Mouse (Mus musculus) midbrain, embryonic 13.5 days (tissue): ENCODE data around the gene Pth2r. TPM values are rescaled to one million over a fixed set of nuclear protein-coding genes. Genes with fewer than 3 reads are reported as not detected.

Experiments
- ATAC-seq: fragments of 200-750 bp; cut with Nextera tagmentation; 2 replicates; pipeline ENCODE4 v1.8.0; 2017; ENCODE audit warnings: mild to moderate bottlenecking, moderate TSS enrichment, moderate library complexity
- H3K27ac ChIP-seq: fragments of 300-500 bp; sonication (generic); 2 replicates; pipeline ENCODE4 v1.5.1; 2015; ENCODE audit warnings: inconsistent platforms, mild to moderate bottlenecking, moderate library complexity
- H3K27me3 ChIP-seq: fragments of 300-500 bp; sonication (generic); 2 replicates; pipeline ENCODE4 v1.6.1; 2015; ENCODE audit warnings: mild to moderate bottlenecking, inconsistent platforms
- H3K36me3 ChIP-seq: fragments of 300-500 bp; sonication (generic); 2 replicates; pipeline ENCODE4 v1.6.1; 2015; ENCODE audit warnings: mild to moderate bottlenecking, inconsistent platforms
- H3K4me1 ChIP-seq: fragments of 300-500 bp; sonication (generic); replicated peaks from 2 replicates; pipeline ENCODE4 v1.6.1; 2015; ENCODE audit warnings: inconsistent platforms
- H3K4me2 ChIP-seq: fragments of 300-500 bp; sonication (generic); replicated peaks from 2 replicates; pipeline ENCODE4 v1.6.1; 2015; ENCODE audit warnings: moderate library complexity, mild to moderate bottlenecking, inconsistent platforms
- H3K4me3 ChIP-seq: fragments of 300-500 bp; sonication (generic); replicated peaks from 2 replicates; pipeline ENCODE4 v1.5.1; 2015; ENCODE audit warnings: mild to moderate bottlenecking, inconsistent platforms
- H3K9ac ChIP-seq: fragments of 300-500 bp; sonication (generic); replicated peaks from 2 replicates; pipeline ENCODE4 v1.6.1; 2015; ENCODE audit warnings: mild to moderate bottlenecking, inconsistent platforms
- H3K9me3 ChIP-seq: fragments of 300-500 bp; sonication (generic); 2 replicates; pipeline ENCODE4 v1.6.1; 2016; ENCODE audit warnings: mild to moderate bottlenecking, inconsistent platforms
- WGBS: fragments of 180-500 bp; shearing (Covaris S2); methylation state at CpG from one replicate; pipeline ENCODE4 v1.1.7; 2015; 5-methylcytosine and 5-hydroxymethylcytosine counted together
- polyA plus RNA-seq: library from polyadenylated mRNA; unstranded; fragments of >200 nt; fragmentation: Nextera tagmentation; extraction: Ambion mirVana; gene quantifications from 2 replicates; pipeline ENCODE4 v1.2.1, GENCODE M21; 2015

Pth2r gene
- 0.34 and 0.45 TPM in 2 replicates for polyA plus RNA-seq

DNA sequence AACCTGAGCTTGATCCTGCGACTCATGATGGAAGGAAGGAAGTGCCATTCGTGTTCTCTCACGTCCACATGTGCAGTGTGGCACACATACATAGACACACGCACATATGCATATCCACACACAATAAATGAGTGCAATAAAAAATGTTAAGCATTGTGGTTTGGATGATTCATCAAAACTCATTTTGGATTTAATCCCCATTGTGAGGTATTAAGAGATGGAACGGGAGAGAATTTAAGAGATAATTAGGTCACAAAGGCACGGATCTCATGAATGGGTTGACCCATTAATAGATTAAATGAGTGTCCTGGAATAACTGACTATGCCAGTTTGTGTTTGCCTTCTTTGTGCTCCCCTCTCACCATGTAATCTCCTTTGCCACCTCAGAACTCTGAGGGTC, at the start of gene Pth2r:
Gene Pth2r (plus strand): TSS at position 301 of the 400 bp plus-strand sequence.
- Histone ChIP-seq H3K4me1 (0 out of 2 replicates have a peak, but pooled peaks cover 6% of the 10 kb centered on the region), H3K27ac (no peak within 1 kb of the TSS), H3K9ac (no peak within 1 kb of the TSS), H3K4me2 (no peak within 1 kb of the TSS), H3K9me3 (no peaks in the 10 kb centered on the region), H3K27me3 (no peaks in the 10 kb centered on the region), H3K4me3 (no peak within 1 kb of the TSS), H3K36me3 (peaks cover 12% of the 10 kb centered on the region; the same call in 1 of the 2 replicates)
- 74% methylated on average over 6 of the region's 6 CpGs for WGBS
- ATAC-seq: no peak

DNA sequence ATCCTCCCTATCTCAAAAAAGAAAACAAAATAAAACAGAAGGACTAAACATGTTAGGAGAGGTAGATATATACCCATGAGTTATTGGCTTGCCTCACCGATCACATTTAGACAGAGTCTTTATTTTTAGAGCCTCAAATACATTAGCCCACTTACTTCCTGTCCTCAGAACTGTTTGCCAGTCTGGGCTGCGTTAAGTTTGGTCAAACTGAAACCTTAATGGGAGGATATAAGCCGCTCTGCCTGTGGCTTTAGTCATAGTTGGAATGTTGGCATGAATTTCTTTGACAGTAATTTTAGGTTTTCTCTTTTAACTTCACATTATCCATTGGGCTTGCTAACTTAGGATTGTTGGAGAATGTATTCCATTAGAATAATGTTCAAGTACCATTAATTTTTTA, 44.1 kb upstream of the Pth2r start:
- Histone ChIP-seq H3K27ac (no peak overlapping the region), H3K4me3 (no peak overlapping the region), H3K9me3 (no peaks in the 10 kb centered on the region), H3K4me1 (no peaks in the 10 kb centered on the region), H3K27me3 (no peaks in the 10 kb centered on the region), H3K36me3 (peaks cover 35% of the 10 kb centered on the region), H3K9ac (no peak overlapping the region), H3K4me2 (no peak overlapping the region)
- no peak for ATAC-seq
- 95% methylated on average over 3 of the region's 3 CpGs for WGBS

DNA sequence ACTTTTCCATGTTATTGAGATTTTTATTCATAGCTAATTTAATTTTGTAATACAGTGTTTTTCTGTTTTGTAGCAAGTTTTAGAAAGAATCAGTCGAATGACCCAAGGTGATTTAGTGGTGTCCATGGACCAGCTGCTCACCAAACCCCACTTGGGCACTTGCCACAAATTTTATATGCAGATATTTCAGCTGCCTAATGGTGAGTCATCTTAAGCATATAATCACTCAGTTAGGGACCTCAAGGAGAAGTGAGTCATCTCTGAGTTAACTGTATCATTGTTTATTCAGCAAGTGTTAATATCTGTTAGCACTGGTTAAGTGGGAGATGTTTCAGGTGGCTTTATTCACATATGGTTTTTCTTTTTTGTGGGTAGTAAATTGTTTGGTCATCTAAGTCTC, 36.2 kb upstream of the Pth2r start:
- Histone ChIP-seq H3K4me3 (no peak overlapping the region), H3K27me3 (no peaks in the 10 kb centered on the region), H3K9me3 (no peaks in the 10 kb centered on the region), H3K36me3 (peaks cover 30% of the 10 kb centered on the region), H3K27ac (no peak overlapping the region), H3K4me1 (no peaks in the 10 kb centered on the region), H3K4me2 (no peak overlapping the region), H3K9ac (no peak overlapping the region)
- WGBS: 97% methylated on average over 1 of the region's 1 CpGs
- ATAC-seq: no peak

DNA sequence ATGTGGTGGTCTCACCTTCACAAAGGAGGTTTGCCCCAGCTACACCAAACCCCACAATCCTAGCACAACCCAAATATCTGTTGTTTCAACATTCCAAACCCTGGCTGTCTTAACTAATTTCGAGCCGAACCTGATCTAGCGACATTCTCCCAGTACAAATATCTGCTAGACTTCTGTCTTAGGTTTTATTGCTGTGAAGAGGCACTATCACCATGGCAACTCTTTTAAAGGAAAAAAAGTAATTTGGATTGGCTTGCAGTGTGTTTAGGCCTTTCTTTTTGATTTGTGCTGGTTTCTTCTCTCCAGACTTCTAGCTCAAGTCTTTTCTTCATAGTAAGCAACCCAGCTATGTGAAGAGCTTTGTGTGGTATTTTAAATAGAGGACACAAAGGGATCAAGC, 1.4 kb upstream of the Pth2r start:
- H3K36me3 ChIP-seq: peaks cover 13% of the 10 kb centered on the region; the same call in 1 of the 2 replicates
- H3K9me3 ChIP-seq: no peaks in the 10 kb centered on the region
- 0 out of 2 replicates have a peak, but pooled peaks cover 6% of the 10 kb centered on the region for H3K4me1 ChIP-seq
- ATAC-seq: no peak
- no peak overlapping the region for H3K4me3 ChIP-seq
- H3K27me3 ChIP-seq: no peaks in the 10 kb centered on the region
- 42% methylated on average over 3 of the region's 3 CpGs for WGBS
- H3K4me2 ChIP-seq: no peak overlapping the region
- no peak overlapping the region for H3K9ac ChIP-seq
- no peak overlapping the region for H3K27ac ChIP-seq

DNA sequence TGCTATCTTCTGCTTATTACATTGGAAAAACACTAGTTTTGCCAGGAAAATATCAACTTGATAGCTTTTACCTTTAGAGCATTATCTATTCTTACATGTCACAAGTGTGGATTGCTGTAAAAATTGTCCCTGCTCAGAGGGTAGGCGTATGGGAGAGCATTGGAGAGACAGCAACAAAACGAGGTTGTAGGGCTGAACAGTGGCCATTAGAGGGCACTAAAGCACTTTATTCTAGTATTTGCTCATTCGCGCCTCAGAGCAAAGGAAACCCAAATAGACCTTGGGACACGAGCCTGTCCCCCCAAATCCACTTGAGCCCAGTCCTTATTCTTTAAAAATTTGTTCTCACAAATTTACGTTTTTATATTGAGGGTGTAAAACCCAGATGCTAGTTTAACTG, 910 bp downstream of the Pth2r start:
- 8% methylated on average over 6 of the region's 6 CpGs for WGBS
- 0 out of 2 replicates have a peak, but pooled peaks cover 6% of the 10 kb centered on the region for H3K4me1 ChIP-seq
- H3K9ac ChIP-seq: no peak overlapping the region
- H3K27me3 ChIP-seq: no peaks in the 10 kb centered on the region
- no peaks in the 10 kb centered on the region for H3K9me3 ChIP-seq
- no peak overlapping the region for H3K4me2 ChIP-seq
- H3K36me3 ChIP-seq: peaks cover 6% of the 10 kb centered on the region; the same call in 1 of the 2 replicates
- no peak overlapping the region for H3K4me3 ChIP-seq
- peak; percentile 67; the same call in 1 of the 2 replicates for ATAC-seq
- no peak overlapping the region for H3K27ac ChIP-seq

DNA sequence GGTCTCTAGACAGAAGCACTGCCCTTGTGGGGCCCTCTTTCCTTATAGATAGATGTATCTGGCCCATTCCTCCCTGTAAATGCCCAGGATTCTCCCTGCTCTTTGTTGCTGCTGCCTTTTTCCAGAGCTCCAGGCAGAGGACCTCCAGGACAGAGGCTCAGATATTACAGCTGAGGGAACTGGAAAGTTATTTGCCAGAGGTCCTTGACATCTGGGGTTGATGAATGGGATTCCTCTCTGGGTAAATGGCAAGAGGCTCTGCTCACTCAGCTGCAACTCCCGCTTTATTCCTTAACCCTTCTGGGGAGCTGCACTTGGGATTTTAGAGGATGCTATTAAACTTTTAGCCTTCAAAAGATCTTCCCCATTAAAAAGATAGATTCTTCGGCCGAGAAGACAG, 26.6 kb downstream of the Pth2r start:
- Histone ChIP-seq H3K27ac (no peak overlapping the region), H3K4me3 (no peak overlapping the region), H3K4me2 (no peak overlapping the region), H3K36me3 (no peaks in the 10 kb centered on the region), H3K9me3 (no peaks in the 10 kb centered on the region), H3K27me3 (peaks cover 19% of the 10 kb centered on the region), H3K4me1 (peaks cover 11% of the 10 kb centered on the region), H3K9ac (no peak overlapping the region)
- 79% methylated on average over 3 of the region's 3 CpGs for WGBS
- no peak for ATAC-seq

DNA sequence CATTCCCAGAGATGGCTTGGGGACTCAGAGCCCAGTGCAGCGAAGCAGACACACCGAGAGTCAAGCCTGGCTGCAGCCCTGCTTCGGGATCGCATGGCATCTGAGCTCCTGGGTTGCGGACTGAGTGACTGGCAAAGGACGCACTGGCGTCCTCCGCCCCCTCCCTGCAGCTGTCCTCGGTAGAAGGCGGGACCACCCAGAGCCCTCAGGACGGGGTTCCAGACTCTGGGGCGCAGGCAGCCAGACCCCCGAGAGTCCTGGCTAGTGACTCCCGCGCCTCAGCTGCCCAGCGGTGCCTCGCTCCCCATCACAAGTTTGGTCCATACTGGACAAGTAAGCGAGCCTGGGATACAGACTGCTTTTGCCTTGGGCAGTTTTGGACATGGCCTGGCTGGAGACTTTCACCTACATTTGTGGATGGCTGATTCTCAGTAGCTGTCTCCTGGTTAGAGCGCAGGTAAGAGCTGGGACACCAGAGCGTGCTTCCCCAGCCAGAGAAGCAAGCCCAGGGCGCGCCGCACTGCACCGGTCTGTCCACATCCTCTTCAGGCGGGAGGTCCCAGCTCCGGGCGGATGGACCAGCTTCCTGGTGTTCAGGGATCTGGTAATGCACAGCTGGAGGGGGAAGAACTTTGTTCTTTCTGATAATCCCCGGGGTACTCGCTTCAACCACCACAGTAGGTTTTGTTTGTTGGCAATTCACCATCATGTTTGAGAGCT, 29.5 kb downstream of the Pth2r start:
- peaks cover 19% of the 10 kb centered on the region for H3K27me3 ChIP-seq
- H3K4me1 ChIP-seq: peaks cover 11% of the 10 kb centered on the region
- H3K36me3 ChIP-seq: no peaks in the 10 kb centered on the region
- no peak overlapping the region for H3K27ac ChIP-seq
- H3K4me3 ChIP-seq: peak overlapping the region; percentile 47
- H3K9ac ChIP-seq: peak overlapping the region; percentile 62
- H3K9me3 ChIP-seq: no peaks in the 10 kb centered on the region
- peak overlapping the region; percentile 87 for H3K4me2 ChIP-seq
- 1% methylated on average over 29 of the region's 29 CpGs for WGBS
- peak; percentile 76 for ATAC-seq

DNA sequence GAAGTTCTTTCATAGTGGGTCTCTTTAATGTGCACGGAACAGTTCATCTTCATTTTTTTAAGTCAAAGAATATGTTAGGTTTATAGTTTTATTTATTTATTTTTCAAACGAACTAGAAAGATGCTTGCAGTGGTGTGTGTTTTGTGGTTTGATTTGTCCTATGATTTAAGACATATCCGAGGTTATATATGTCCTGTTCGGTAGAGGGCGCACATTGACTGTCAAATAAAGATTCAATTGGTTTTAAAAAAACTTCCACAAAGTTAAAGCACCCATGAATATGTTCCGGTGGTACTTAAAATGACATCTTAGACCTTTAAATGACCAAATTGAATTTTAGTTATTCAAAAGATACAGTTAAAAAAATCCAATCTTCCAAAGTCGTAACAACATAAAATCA, 30.3 kb downstream of the Pth2r start:
- 11% methylated on average over 7 of the region's 7 CpGs for WGBS
- ATAC-seq: no peak
- peaks cover 11% of the 10 kb centered on the region for H3K4me1 ChIP-seq
- 0 out of 2 replicates have a peak overlapping the region, but pooled peaks have one; percentile 62 for H3K9ac ChIP-seq
- no peaks in the 10 kb centered on the region for H3K9me3 ChIP-seq
- peak overlapping the region; percentile 87 for H3K4me2 ChIP-seq
- peak overlapping the region; percentile 47 for H3K4me3 ChIP-seq
- no peaks in the 10 kb centered on the region for H3K36me3 ChIP-seq
- peaks cover 19% of the 10 kb centered on the region for H3K27me3 ChIP-seq
- H3K27ac ChIP-seq: no peak overlapping the region

DNA sequence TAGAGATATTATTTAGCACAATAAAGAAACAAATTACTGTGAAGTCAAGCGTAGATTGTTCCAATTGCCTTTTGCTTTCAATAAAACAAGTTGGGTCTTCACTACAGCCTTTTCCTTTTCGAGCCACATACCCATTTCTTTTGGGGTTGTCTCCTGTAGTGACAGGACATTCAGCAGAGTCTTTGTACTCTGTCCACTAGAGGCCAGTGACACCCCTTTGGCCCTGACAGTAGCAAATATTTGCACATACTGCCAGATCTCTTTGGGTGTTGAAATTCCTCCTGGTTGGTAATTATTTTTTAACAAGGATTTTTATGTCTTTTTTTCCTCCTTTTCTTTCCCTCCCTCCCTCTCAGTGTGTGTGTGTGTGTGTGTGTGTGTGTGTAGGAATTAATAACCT, 31.0 kb downstream of the Pth2r start:
- no peaks in the 10 kb centered on the region for H3K36me3 ChIP-seq
- no peak overlapping the region for H3K4me2 ChIP-seq
- H3K27me3 ChIP-seq: peaks cover 19% of the 10 kb centered on the region
- no peak overlapping the region for H3K27ac ChIP-seq
- 61% methylated on average over 2 of the region's 2 CpGs for whole genome bisulfite sequencing
- peaks cover 11% of the 10 kb centered on the region for H3K4me1 ChIP-seq
- no peak overlapping the region for H3K9ac ChIP-seq
- H3K9me3 ChIP-seq: no peaks in the 10 kb centered on the region
- no peak for ATAC-seq
- H3K4me3 ChIP-seq: no peak overlapping the region

DNA sequence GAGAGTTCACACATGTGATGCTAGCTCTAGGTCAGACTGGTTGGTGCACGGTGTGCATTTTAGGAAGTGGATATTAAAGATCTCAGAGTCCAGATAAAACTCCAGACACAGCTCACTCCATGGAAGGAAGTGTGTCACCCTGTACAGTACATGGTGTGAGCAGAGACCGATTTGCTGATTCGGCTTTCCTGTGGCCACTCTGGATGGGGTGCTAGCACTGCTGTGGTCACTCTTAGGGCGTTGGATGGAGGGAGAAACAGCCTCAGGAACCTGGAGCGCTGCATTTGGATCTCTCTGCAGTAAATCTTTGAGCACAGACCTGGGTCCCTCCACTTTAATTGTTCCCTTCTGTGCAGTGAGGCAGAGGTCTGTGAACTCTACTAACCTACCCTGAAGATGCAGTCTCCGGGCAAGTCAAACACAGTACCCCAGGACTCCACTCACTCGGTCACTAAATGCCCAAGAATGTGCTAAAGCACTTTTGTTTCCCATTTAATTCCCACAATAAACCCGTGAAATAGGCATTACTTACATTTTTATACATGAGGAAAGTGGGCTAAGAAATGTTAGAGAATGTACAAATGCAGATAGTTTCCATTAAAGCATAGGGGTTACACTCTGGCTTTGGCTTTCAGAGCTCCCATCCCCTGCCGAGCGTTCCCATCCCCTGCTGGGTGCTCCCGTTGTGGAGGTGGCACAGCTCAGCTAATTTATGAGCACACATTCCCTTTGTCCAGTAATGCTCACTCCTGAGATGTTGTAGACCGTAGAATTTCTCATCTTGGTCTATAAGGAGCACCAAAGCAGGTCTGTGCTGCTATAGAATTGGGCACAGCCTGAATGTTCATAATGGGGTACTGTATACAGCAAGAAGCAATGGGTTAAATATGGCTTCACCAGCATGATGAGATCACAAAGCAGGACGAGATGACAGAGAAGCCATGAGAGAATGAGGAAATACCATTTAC, 32.5 kb downstream of the Pth2r start:
- Histone ChIP-seq H3K4me1 (peaks cover 11% of the 10 kb centered on the region), H3K4me2 (no peak overlapping the region), H3K4me3 (no peak overlapping the region), H3K27me3 (peaks cover 19% of the 10 kb centered on the region), H3K36me3 (no peaks in the 10 kb centered on the region), H3K9ac (no peak overlapping the region), H3K9me3 (no peaks in the 10 kb centered on the region), H3K27ac (no peak overlapping the region)
- 58% methylated on average over 13 of the region's 13 CpGs for WGBS
- 0 out of 2 replicates have a peak, but pooled peaks have one; percentile 9 for ATAC-seq

DNA sequence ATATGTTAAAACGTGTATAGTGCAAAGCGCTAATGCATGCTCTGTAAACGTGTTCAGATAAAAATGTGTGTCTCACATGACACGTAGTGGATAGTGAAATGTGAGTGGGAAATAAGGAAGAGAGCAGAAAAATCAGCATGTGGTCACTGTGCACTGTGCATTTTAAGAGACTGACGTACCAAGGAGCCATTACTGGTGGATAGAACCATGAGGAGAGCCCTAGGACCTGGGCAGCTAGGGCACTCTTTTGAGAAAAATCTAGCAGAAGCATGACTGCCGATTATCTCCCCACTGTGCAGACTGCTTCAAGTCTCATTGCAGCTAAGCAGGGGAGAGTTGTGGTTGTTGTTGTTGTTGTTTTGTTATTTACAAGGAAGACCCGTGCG, 33.2 kb downstream of the Pth2r start:
- Histone ChIP-seq H3K4me1 (peaks cover 11% of the 10 kb centered on the region), H3K27me3 (peaks cover 18% of the 10 kb centered on the region), H3K36me3 (no peaks in the 10 kb centered on the region), H3K9me3 (no peaks in the 10 kb centered on the region), H3K4me2 (no peak overlapping the region), H3K4me3 (no peak overlapping the region), H3K27ac (no peak overlapping the region), H3K9ac (no peak overlapping the region)
- 87% methylated on average over 8 of the region's 8 CpGs for WGBS
- ATAC-seq: 0 out of 2 replicates have a peak, but pooled peaks have one; percentile 16

DNA sequence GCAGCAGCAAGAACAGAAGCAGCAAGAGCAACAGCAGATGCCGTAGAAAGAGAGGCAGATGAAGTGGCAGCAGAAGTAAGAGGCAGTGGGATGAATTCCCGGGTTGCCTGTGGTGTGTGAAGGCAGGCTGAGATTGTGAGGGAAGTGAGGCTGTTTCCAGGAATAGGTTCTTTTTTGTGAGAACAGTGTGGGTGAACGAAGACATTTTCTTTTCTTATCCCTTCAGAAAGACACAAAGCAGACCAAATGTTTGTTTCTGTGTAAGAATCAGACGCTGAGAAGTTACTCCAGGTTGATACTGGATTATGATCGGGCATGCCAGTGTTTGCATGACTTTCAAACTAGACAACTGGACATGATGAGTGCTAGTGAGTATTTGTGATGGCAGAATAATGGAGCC, 52.2 kb downstream of the Pth2r start:
- Histone ChIP-seq H3K4me2 (no peak overlapping the region), H3K9me3 (no peaks in the 10 kb centered on the region), H3K4me3 (no peak overlapping the region), H3K27ac (no peak overlapping the region), H3K9ac (no peak overlapping the region), H3K4me1 (no peaks in the 10 kb centered on the region), H3K36me3 (no peaks in the 10 kb centered on the region), H3K27me3 (no peaks in the 10 kb centered on the region)
- ATAC-seq: no peak
- WGBS: 88% methylated on average over 5 of the region's 5 CpGs
